In genomic region chr2:155381643-155382331, GRCm38 (mm10) we compare ENCODE assay signal across 8 mouse cellular contexts. TPM values are rescaled to one million over a fixed set of nuclear protein-coding genes. Genes with fewer than 3 reads are reported as not detected.
A peak's percentile ranks its signal among the peaks of the same experiment; 100 is the strongest.
DNase-seq lines count a peak whose midpoint lies in the region; ATAC-seq and TF ChIP-seq lines count a peak whose summit lies in the region.

No protein-coding gene starts in this region.

- H3K27ac ChIP-seq in brown adipose tissue, adult 24 weeks (replicated peaks; ENCODE audit: low read depth, low read length): peak overlapping the region; percentile 98
- H3K27ac ChIP-seq in heart, embryonic 15.5 days: peak overlapping the region; percentile 98
- H3K27ac ChIP-seq in liver, embryonic 14.5 days: peak overlapping the region; percentile 83
- peak overlapping the region; percentile 98 for H3K27ac ChIP-seq in neural tube, embryonic 11.5 days (ENCODE audit: low read depth, low read length)
- peak overlapping the region; percentile 99 for H3K27ac ChIP-seq in stomach, postnatal 0 days (replicated peaks)

- WGBS in heart, embryonic 15.5 days: under 1% methylated on average over 68 of the region's 68 CpGs
- under 1% methylated on average over 66 of the region's 68 CpGs for WGBS in liver, embryonic 14.5 days (ENCODE audit: insufficient replicate concordance)
- WGBS in neural tube, embryonic 11.5 days: under 1% methylated on average over 58 of the region's 68 CpGs
- under 1% methylated on average over 55 of the region's 68 CpGs for WGBS in stomach, postnatal 0 days

- peaks cover 3% of the 10 kb centered on the region; the same call in 1 of the 2 replicates for H3K4me1 ChIP-seq in brown adipose tissue, adult 24 weeks (ENCODE audit: control insufficient read depth, insufficient read depth, insufficient read length, low read length)
- H3K4me1 ChIP-seq in heart, embryonic 15.5 days (replicated peaks): peaks cover 45% of the 10 kb centered on the region
- H3K4me1 ChIP-seq in liver, embryonic 14.5 days (replicated peaks; ENCODE audit: control insufficient read depth in 2 of 2, insufficient read depth in 2 of 2, low read length in 1 of 2): peaks cover 6 to 9% of the 10 kb centered on the region in 2 experiments; a peak in 3 of 4 replicates
- peaks cover 20% of the 10 kb centered on the region for H3K4me1 ChIP-seq in neural tube, embryonic 11.5 days (ENCODE audit: control insufficient read depth, insufficient read depth, low read length)
- H3K4me1 ChIP-seq in stomach, postnatal 0 days (replicated peaks; ENCODE audit: control insufficient read depth, insufficient read depth): peaks cover 4% of the 10 kb centered on the region; the same call in 1 of the 2 replicates

- no peaks in the 10 kb centered on the region for H3K9me3 ChIP-seq in heart, embryonic 15.5 days (replicated peaks)
- no peaks in the 10 kb centered on the region for H3K9me3 ChIP-seq in liver, embryonic 14.5 days (ENCODE audit: control insufficient read depth, low read length)
- no peaks in the 10 kb centered on the region for H3K9me3 ChIP-seq in neural tube, embryonic 11.5 days (ENCODE audit: control insufficient read depth, low read length)
- no peaks in the 10 kb centered on the region for H3K9me3 ChIP-seq in stomach, postnatal 0 days (ENCODE audit: control insufficient read depth, low read length)

- H3K27me3 ChIP-seq in heart, embryonic 15.5 days: peaks cover 5% of the 10 kb centered on the region; the same call in 1 of the 2 replicates
- H3K27me3 ChIP-seq in liver, embryonic 14.5 days (ENCODE audit: control insufficient read depth, insufficient read depth, low read length): peaks cover 12% of the 10 kb centered on the region
- H3K27me3 ChIP-seq in neural tube, embryonic 11.5 days (ENCODE audit: control insufficient read depth, insufficient read depth, low read length): no peaks in the 10 kb centered on the region
- H3K27me3 ChIP-seq in stomach, postnatal 0 days (ENCODE audit: control insufficient read depth, insufficient read depth, low read length): no peaks in the 10 kb centered on the region

- H3K4me2 ChIP-seq in heart, embryonic 15.5 days: peak overlapping the region; percentile 83
- peak overlapping the region; percentile 88 for H3K4me2 ChIP-seq in liver, embryonic 14.5 days (ENCODE audit: low read depth)
- peak overlapping the region; percentile 82 for H3K4me2 ChIP-seq in neural tube, embryonic 11.5 days (ENCODE audit: low read depth)
- H3K4me2 ChIP-seq in stomach, postnatal 0 days (replicated peaks; ENCODE audit: low read depth): peak overlapping the region; percentile 86

- DNase-seq in CD4-positive, CD25-positive, alpha-beta regulatory T cell, adult 2 months (ENCODE audit: low read depth, low spot score): peak; percentile 97
- DNase-seq in fibroblast of lung, adult 2 months (ENCODE audit: low read depth): peak; percentile 76
- peak; percentile 98 to 99 for DNase-seq in kidney, postnatal 25 days
- DNase-seq in liver, embryonic 14.5 days (ENCODE audit: low read depth in 3 of 3, low spot score in 3 of 3): peak; percentile 86 to 90 (median 88)
- peak; percentile 98 for DNase-seq in neural tube, embryonic 11.5 days (ENCODE audit: low spot score)
- DNase-seq in stomach, postnatal 0 days (ENCODE audit: low spot score): peak; percentile 98

- H3K4me3 ChIP-seq in brown adipose tissue, adult 24 weeks (ENCODE audit: insufficient read depth, low read depth, low read length): peak overlapping the region; percentile 76
- peak overlapping the region; percentile 75 for H3K4me3 ChIP-seq in heart, embryonic 15.5 days
- H3K4me3 ChIP-seq in liver, embryonic 14.5 days (ENCODE audit: insufficient read depth in 1 of 2, low read depth in 2 of 2, low read length in 2 of 2): peak overlapping the region; percentile 71 to 80
- peak overlapping the region; percentile 80 for H3K4me3 ChIP-seq in neural tube, embryonic 11.5 days (ENCODE audit: low read depth, low read length)
- H3K4me3 ChIP-seq in stomach, postnatal 0 days (ENCODE audit: low read depth, low read length): peak overlapping the region; percentile 84

- H3K36me3 ChIP-seq in heart, embryonic 15.5 days: peaks cover 18% of the 10 kb centered on the region
- H3K36me3 ChIP-seq in liver, embryonic 14.5 days (replicated peaks; ENCODE audit: control insufficient read depth, insufficient read depth, low read depth): no peaks in the 10 kb centered on the region
- H3K36me3 ChIP-seq in neural tube, embryonic 11.5 days (ENCODE audit: control insufficient read depth, insufficient read depth, low read length): no peaks in the 10 kb centered on the region
- H3K36me3 ChIP-seq in stomach, postnatal 0 days (ENCODE audit: control insufficient read depth, insufficient read depth, low read length): no peaks in the 10 kb centered on the region; the same call in 1 of the 2 replicates

- ATAC-seq in heart, embryonic 15.5 days (replicated peaks; ENCODE audit: insufficient number of reproducible peaks, insufficient read depth, low FRiP score, low read depth): peak; percentile 92
- ATAC-seq in liver, embryonic 14.5 days (ENCODE audit: insufficient read depth): peak; percentile 91
- ATAC-seq in neural tube, embryonic 11.5 days (ENCODE audit: insufficient read depth, low FRiP score, low TSS enrichment): peak; percentile 94
- peak; percentile 91 for ATAC-seq in stomach, postnatal 0 days (ENCODE audit: low FRiP score, low TSS enrichment)

- no peak for TF ChIP-seq EP300 in liver, embryonic 14.5 days (IDR thresholded peaks at IDR 0.05; ENCODE audit: low read depth)
- no peak for TF ChIP-seq EP300 in stomach, postnatal 0 days (optimal IDR thresholded peaks at IDR 0.05)

- TF ChIP-seq CTCF in liver, embryonic 14.5 days (IDR thresholded peaks at IDR 0.05; ENCODE audit: low read depth): no peak
- TF ChIP-seq CTCF in stomach, postnatal 0 days (IDR thresholded peaks at IDR 0.05; ENCODE audit: low read depth): no peak

- peak overlapping the region; percentile 89 for H3K9ac ChIP-seq in heart, embryonic 15.5 days
- H3K9ac ChIP-seq in liver, embryonic 14.5 days (replicated peaks): peak overlapping the region; percentile 77
- H3K9ac ChIP-seq in neural tube, embryonic 11.5 days (ENCODE audit: low read length): peak overlapping the region; percentile 96
- H3K9ac ChIP-seq in stomach, postnatal 0 days (ENCODE audit: low read length): peak overlapping the region; percentile 93

RNA-seq across cellular contexts. Expression of gene Trp53inp2, which starts 0.9 kb away (rescaled TPM):
- polyA plus RNA-seq in brown adipose tissue, adult 24 weeks (2012; ENCODE audit: insufficient read depth, insufficient read length, missing spikeins): 229 and 288 TPM in 2 replicates
- polyA plus RNA-seq in heart, embryonic 15.5 days (2015; fragmentation: Nextera tagmentation; extraction: Ambion mirVana): 103 and 116 TPM in 2 replicates
- 2.2 and 2.7 TPM in 2 replicates for polyA plus RNA-seq in liver, embryonic 14.5 days (2012; rRNA removed)
- polyA plus RNA-seq in liver, embryonic 14.5 days (2014; fragmentation: Nextera tagmentation; extraction: Ambion mirVana): 1.4 and 1.9 TPM in 2 replicates
- polyA plus RNA-seq in neural tube, embryonic 11.5 days (2014; fragmentation: Nextera tagmentation; extraction: Ambion mirVana): 94.0 and 104 TPM in 2 replicates
- 29.4 and 37.1 TPM in 2 replicates for polyA plus RNA-seq in stomach, postnatal 0 days (2015; fragmentation: Nextera tagmentation; extraction: Ambion mirVana)

RNA-seq across cellular contexts. Expression of gene Pigu, which starts 24.6 kb away (rescaled TPM):
- 19.0 and 20.3 TPM in 2 replicates for polyA plus RNA-seq in brown adipose tissue, adult 24 weeks (2012; ENCODE audit: insufficient read depth, insufficient read length, missing spikeins)
- polyA plus RNA-seq in heart, embryonic 15.5 days (2015; fragmentation: Nextera tagmentation; extraction: Ambion mirVana): 45.4 and 53.5 TPM in 2 replicates
- polyA plus RNA-seq in liver, embryonic 14.5 days (2012; rRNA removed): 16.7 and 20.1 TPM in 2 replicates
- polyA plus RNA-seq in liver, embryonic 14.5 days (2014; fragmentation: Nextera tagmentation; extraction: Ambion mirVana): 22.2 and 24.4 TPM in 2 replicates
- polyA plus RNA-seq in neural tube, embryonic 11.5 days (2014; fragmentation: Nextera tagmentation; extraction: Ambion mirVana): 56.1 and 58.0 TPM in 2 replicates
- 36.1 and 40.0 TPM in 2 replicates for polyA plus RNA-seq in stomach, postnatal 0 days (2015; fragmentation: Nextera tagmentation; extraction: Ambion mirVana)

Comparison
In these comparisons a context has a peak if more than half of its experiments do, and no peak if none do; other contexts are left out.
1. Peak in every context shown above with its lines: DNase-seq, ATAC-seq, H3K4me3 ChIP-seq and H3K27ac ChIP-seq.